Mouse (Mus musculus) neural tube, embryonic 14.5 days (tissue): Measurements from ENCODE around the gene Wdsub1. TPM values are rescaled to one million over a fixed set of nuclear protein-coding genes. Genes with fewer than 3 reads are reported as not detected.
"Not testable (repeated sequence)": the region's sequence is repeated elsewhere in the genome, so short reads cannot be mapped to it uniquely, and the experiment has no call there.

Experiments
- ATAC-seq: fragments of 200-750 bp; cut with Nextera tagmentation; 2 replicates; pipeline ENCODE4 v1.8.0; 2017; ENCODE audit warnings: low read depth, mild to moderate bottlenecking, moderate TSS enrichment, moderate library complexity
- H3K27ac ChIP-seq: fragments of 300-500 bp; sonication (generic); 2 replicates; pipeline ENCODE4 v1.5.1; 2014; ENCODE audit warnings: low read depth, mild to moderate bottlenecking, control low read depth, low read length, moderate library complexity, mixed read lengths
- H3K27me3 ChIP-seq: fragments of 300-500 bp; sonication (generic); 2 replicates; pipeline ENCODE4 v1.6.1; 2014; ENCODE audit warnings: low read length; ENCODE audit not compliant: control insufficient read depth, insufficient read depth
- H3K36me3 ChIP-seq: fragments of 300-500 bp; sonication (generic); 2 replicates; pipeline ENCODE4 v1.6.1; 2014; ENCODE audit warnings: low read length, mixed read lengths; ENCODE audit not compliant: control insufficient read depth, insufficient read depth
- H3K4me1 ChIP-seq: fragments of 300-500 bp; sonication (generic); 2 replicates; pipeline ENCODE4 v1.6.1; 2014; ENCODE audit warnings: low read length; ENCODE audit not compliant: control insufficient read depth, insufficient read depth
- H3K4me2 ChIP-seq: fragments of 300-500 bp; sonication (generic); 2 replicates; pipeline ENCODE4 v1.6.1; 2014; ENCODE audit warnings: mild to moderate bottlenecking, low read depth, low read length, control low read depth
- H3K4me3 ChIP-seq: fragments of 300-500 bp; sonication (generic); 2 replicates; pipeline ENCODE4 v1.5.1; 2014; ENCODE audit warnings: low read depth, low read length, control low read depth, mixed read lengths
- H3K9ac ChIP-seq: fragments of 300-500 bp; sonication (generic); replicated peaks from 2 replicates; pipeline ENCODE4 v1.6.1; 2014; ENCODE audit warnings: low read depth, mild to moderate bottlenecking, control low read depth, low read length, mixed read lengths
- H3K9me3 ChIP-seq: fragments of 300-500 bp; sonication (generic); 2 replicates; pipeline ENCODE4 v1.6.1; 2016; ENCODE audit warnings: low read length; ENCODE audit not compliant: control insufficient read depth
- WGBS: fragments of 180-500 bp; shearing (Covaris S2); extraction: QIAGEN DNeasy Blood & Tissue Kit; methylation state at CpG from one replicate; pipeline ENCODE4 v1.1.7; 2014; 5-methylcytosine and 5-hydroxymethylcytosine counted together
- polyA plus RNA-seq: library from polyadenylated mRNA; unstranded; fragments of >200 nt; fragmentation: Nextera tagmentation; extraction: Ambion mirVana; gene quantifications from 2 replicates; pipeline ENCODE4 v1.2.1, GENCODE M21; 2014

Wdsub1 gene
- polyA plus RNA-seq, 1 experiment from 2014 or later = 14.1 TPM

DNA sequence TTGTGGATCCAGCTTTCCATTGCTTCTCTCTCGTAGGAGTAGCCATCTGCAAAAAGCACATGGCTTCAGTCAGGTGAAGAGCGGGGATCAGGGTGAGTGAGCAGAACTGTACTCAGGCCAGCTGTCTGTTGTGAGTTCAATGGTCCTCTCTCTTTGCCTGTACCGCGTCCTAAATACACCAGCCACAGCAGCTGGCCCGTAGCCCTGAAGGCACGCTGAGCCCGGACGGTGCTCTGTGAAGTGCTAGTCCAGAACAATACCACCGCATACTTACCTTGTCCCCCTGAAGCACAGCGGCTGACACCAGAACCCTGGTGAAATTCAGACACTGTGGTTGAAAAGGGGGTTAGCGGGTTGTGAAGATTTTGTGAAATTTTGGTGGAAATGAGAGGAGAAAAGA is 29.5 kb downstream of the Wdsub1 start:
- no peak overlapping the region for H3K9ac ChIP-seq
- H3K4me3 ChIP-seq = no peak overlapping the region
- H3K9me3 ChIP-seq = no peaks in the 10 kb centered on the region
- H3K4me2 ChIP-seq = no peak overlapping the region
- ATAC-seq = 0 out of 2 replicates have a peak, but pooled peaks have one; percentile 31
- no peaks in the 10 kb centered on the region for H3K36me3 ChIP-seq
- no peak overlapping the region for H3K27ac ChIP-seq
- H3K4me1 ChIP-seq = no peaks in the 10 kb centered on the region
- WGBS = 70% methylated on average over 11 of the region's 11 CpGs
- H3K27me3 ChIP-seq = no peaks in the 10 kb centered on the region

DNA sequence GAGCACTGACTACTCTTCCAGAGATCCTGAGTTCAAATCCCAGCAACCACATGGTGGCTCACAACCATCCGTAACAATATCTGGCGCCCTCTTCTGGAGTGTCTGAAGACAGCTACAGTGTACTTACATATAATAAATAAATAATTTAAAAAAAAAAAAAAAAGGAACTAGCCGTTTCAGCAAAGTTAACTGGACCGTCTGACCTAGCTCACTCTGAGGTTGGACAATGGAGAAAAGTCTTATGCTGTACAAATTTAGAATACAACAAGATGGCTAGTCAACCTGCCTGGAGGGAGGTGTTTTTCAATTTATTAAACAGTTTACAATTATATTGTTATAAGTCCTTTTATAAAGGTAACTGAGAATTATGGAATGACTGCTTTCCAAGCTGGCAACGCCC is 30.5 kb downstream of the Wdsub1 start:
- H3K27ac ChIP-seq, ATAC-seq, H3K36me3 ChIP-seq, H3K4me1 ChIP-seq, H3K27me3 ChIP-seq, H3K9me3 ChIP-seq, H3K4me2 ChIP-seq, H3K9ac ChIP-seq, H3K4me3 ChIP-seq: not testable (repeated sequence)
- WGBS = 86% methylated on average over 4 of the region's 5 CpGs

DNA sequence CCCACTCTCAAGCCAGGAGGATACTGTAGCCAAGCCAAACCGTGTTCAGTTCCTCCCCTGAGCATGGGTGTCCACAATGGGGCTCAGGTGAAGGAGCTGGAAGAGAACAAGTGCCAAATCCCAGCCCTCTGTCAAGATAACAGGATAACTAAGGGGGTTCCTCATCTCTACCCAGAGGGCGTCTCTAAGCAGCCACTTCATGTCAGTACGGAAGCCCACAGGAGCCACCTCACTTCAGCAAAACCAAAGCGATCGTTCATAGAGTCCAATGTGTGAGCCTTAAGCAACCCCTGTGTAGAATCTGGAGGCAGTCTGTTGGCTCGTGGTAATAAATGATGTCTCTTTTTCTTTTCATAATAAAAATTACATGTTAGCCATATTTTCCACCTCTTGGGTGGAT is 38.5 kb downstream of the Wdsub1 start:
- Histone ChIP-seq H3K4me3 (no peak overlapping the region), H3K36me3 (no peaks in the 10 kb centered on the region), H3K4me1 (peaks cover 3% of the 10 kb centered on the region; the same call in 1 of the 2 replicates), H3K27ac (no peak overlapping the region), H3K9me3 (no peaks in the 10 kb centered on the region), H3K27me3 (no peaks in the 10 kb centered on the region), H3K9ac (no peak overlapping the region), H3K4me2 (no peak overlapping the region)
- ATAC-seq = no peak
- 95% methylated on average over 6 of the region's 6 CpGs for WGBS

DNA sequence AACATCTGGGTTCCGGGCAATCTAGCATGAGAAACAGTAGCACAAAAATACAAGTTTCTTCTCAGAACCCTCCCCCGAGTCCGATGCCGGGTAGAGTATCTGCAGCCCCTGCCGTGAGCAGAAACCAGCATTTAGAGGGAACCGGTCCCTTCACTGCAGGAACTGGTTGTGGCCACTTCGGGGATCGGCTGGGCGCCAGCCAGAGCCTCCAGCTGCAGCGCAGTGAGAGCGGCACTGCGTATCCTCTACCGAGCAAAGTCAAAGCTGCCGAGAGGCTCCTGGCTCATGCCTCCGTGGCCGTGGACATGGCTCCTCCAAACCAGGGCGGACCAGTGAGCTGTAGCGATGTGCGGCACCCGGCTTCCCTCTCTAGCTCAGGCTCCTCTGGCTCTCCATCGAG is 39.2 kb downstream of the Wdsub1 start:
- ATAC-seq = no peak
- WGBS = 85% methylated on average over 21 of the region's 21 CpGs
- Histone ChIP-seq H3K4me1 (peaks cover 3% of the 10 kb centered on the region; the same call in 1 of the 2 replicates), H3K4me2 (no peak overlapping the region), H3K9me3 (no peaks in the 10 kb centered on the region), H3K36me3 (no peaks in the 10 kb centered on the region), H3K27me3 (no peaks in the 10 kb centered on the region), H3K9ac (no peak overlapping the region), H3K27ac (no peak overlapping the region), H3K4me3 (no peak overlapping the region)

DNA sequence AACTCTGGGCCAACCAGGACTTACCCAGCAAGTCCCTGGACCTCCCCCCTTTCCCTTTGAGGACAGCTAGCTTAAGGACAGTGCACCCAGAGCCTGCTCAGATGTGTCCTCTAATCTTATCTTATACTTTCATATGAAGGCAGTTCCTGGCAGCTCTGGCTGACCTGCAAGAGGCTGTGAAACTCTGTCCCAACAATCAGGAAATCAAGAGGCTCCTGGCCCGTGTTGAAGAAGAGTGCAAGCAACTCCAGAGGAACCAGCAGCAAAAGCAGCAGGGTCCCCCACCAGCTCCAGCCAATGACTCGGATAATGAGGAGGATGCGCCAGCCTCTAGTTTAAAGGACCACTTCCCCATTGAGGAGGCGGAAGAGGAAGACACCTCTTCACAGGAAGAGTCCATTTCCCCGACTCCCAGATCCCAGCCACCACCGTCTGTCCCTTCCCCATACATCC is 39.8 kb downstream of the Wdsub1 start:
- H3K4me2 ChIP-seq = no peak overlapping the region
- WGBS = 82% methylated on average over 6 of the region's 6 CpGs
- ATAC-seq = no peak
- H3K27me3 ChIP-seq = no peaks in the 10 kb centered on the region
- H3K4me1 ChIP-seq = peaks cover 3% of the 10 kb centered on the region; the same call in 1 of the 2 replicates
- no peak overlapping the region for H3K27ac ChIP-seq
- H3K9me3 ChIP-seq = no peaks in the 10 kb centered on the region
- H3K36me3 ChIP-seq = no peaks in the 10 kb centered on the region
- H3K9ac ChIP-seq = no peak overlapping the region
- no peak overlapping the region for H3K4me3 ChIP-seq

DNA sequence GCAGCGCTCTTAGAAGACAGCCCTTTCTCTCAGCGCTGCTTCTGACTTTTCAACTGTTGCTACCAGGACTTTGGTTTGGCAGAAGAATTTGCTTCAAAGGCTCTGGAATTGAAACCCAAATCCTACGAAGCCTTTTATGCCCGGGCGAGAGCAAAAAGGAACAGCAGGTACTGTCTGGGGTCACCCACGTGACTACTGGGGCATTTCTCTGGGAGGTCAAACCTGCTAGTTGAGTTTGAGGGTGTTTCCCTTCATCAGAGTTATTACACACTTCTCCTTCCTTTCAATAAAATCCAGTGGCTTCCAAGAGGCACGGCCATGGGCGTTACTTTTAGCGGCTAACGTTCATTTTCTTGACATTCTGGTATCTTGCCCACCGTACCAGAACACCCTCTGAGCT is 40.4 kb downstream of the Wdsub1 start:
- Histone ChIP-seq H3K9ac (no peak overlapping the region), H3K4me3 (no peak overlapping the region), H3K27me3 (no peaks in the 10 kb centered on the region), H3K27ac (no peak overlapping the region), H3K36me3 (no peaks in the 10 kb centered on the region), H3K4me1 (peaks cover 3% of the 10 kb centered on the region; the same call in 1 of the 2 replicates), H3K9me3 (no peaks in the 10 kb centered on the region), H3K4me2 (no peak overlapping the region)
- no peak for ATAC-seq
- WGBS = 87% methylated on average over 11 of the region's 11 CpGs

DNA sequence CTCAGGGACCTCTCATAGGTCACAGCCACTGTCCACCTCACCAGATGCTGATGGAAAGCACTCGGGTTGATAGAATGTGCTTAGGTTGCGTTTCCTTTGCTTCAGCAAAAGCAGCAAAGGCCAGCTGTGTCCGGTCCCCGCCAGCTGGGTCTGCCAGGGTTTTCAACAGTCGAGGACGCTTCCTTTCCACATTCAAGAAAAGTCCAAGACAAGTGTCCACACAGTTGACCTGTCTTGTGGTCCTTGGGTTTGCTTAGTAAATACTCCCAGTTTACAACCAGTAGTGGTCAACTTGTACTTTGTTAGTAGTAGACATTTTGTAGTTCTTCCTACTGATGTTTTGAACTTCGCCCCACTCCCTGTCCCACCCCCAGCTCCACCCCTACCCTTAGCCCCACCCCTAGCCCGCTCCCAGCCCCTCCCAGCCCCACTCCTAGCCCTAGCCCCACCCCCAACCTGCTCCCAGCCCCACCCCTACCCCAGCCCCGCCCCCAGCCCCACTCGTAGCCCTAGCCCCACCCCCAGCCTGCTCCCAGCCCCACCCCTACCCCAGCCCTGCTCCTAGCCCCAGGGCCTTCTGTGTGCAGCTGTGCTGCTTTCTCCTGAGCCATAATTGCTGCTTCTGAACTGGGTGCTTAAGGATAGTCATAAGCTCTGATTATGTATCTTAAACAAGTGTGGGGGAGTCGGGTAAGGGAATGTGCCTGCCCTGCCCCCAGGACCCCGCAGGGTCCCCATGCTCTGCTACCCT is 41.0 kb downstream of the Wdsub1 start:
- Histone ChIP-seq H3K9me3 (no peaks in the 10 kb centered on the region), H3K27me3 (no peaks in the 10 kb centered on the region), H3K27ac (peak overlapping the region; percentile 72), H3K4me2 (no peak overlapping the region), H3K36me3 (no peaks in the 10 kb centered on the region), H3K4me3 (no peak overlapping the region), H3K4me1 (peaks cover 3% of the 10 kb centered on the region; the same call in 1 of the 2 replicates), H3K9ac (no peak overlapping the region)
- 60% methylated on average over 12 of the region's 12 CpGs for WGBS
- ATAC-seq = no peak

DNA sequence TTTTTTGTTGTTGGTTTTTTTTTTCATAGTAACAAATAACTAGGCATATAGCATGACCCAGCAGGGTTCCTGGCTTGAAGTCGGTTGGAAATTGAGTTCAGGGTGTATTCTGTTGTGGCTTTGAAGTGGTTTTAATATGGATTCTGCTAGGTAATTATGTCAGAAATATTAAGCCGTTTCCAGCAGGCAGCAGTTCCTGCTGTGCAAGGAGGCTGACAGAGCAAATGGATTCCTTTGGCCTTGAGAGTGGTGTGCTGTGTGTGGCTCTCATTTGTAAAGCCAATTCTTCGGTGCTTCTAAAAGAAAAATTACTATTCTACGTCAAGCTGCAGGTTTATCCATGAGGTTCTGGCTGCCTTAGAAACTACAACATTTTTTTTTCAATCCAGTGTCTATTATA is 42.2 kb downstream of the Wdsub1 start:
- no peaks in the 10 kb centered on the region for H3K36me3 ChIP-seq
- H3K9ac ChIP-seq = no peak overlapping the region
- H3K27me3 ChIP-seq = no peaks in the 10 kb centered on the region
- H3K4me2 ChIP-seq = no peak overlapping the region
- no peak overlapping the region; the same call in 1 of the 2 replicates for H3K27ac ChIP-seq
- ATAC-seq = 0 out of 2 replicates have a peak, but pooled peaks have one; percentile 39
- H3K9me3 ChIP-seq = no peaks in the 10 kb centered on the region
- WGBS = 32% methylated on average over 4 of the region's 4 CpGs
- H3K4me3 ChIP-seq = no peak overlapping the region
- H3K4me1 ChIP-seq = peaks cover 3% of the 10 kb centered on the region; the same call in 1 of the 2 replicates

DNA sequence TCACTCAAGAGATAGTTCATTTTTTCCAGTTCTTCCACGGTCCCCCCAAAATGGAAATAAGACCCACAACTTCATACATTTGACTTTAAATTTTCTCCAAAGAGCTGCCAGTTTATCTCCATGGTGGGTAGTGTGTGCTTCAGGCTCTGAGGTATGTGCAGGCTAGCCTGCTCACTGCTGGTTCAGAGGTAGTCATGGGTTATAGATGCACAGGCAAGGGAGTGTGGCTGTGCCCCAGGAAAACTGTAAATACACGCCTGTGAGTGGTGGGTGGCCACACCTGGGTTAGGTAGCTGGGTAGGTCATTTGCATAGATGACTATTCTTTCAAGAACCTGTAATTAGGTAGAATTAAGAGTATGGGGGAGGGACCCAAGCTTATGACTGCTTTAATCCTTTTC is 42.6 kb downstream of the Wdsub1 start:
- Histone ChIP-seq H3K36me3 (no peaks in the 10 kb centered on the region), H3K4me3 (no peak overlapping the region), H3K9ac (no peak overlapping the region), H3K9me3 (no peaks in the 10 kb centered on the region), H3K4me2 (no peak overlapping the region), H3K4me1 (peaks cover 3% of the 10 kb centered on the region; the same call in 1 of the 2 replicates), H3K27ac (0 out of 2 replicates have a peak overlapping the region, but pooled peaks have one; percentile 52), H3K27me3 (no peaks in the 10 kb centered on the region)
- 80% methylated on average over 2 of the region's 2 CpGs for WGBS
- ATAC-seq = no peak
